Mouse (Mus musculus) liver, postnatal 0 days (tissue): ENCODE measurements around the gene Phlda1. TPM values are rescaled to one million over a fixed set of nuclear protein-coding genes. Genes with fewer than 3 reads are reported as not detected.

ENCODE experiments used
- ATAC-seq: fragments of 200-750 bp; cut with Nextera tagmentation; 2 replicates; pipeline ENCODE4 v1.8.0; 2017; ENCODE audit warnings: mild to moderate bottlenecking, moderate library complexity
- DNase-seq: peaks from one replicate; pipeline ENCODE4 v3.0.0-alpha.2; 2016
- H3K27ac ChIP-seq: fragments of 300-500 bp; sonication (generic); 2 replicates; pipeline ENCODE4 v1.5.1; 2014; ENCODE audit warnings: antibody characterized with exemption, moderate library complexity, mild to moderate bottlenecking, low read depth
- H3K27me3 ChIP-seq: fragments of 300-500 bp; sonication (generic); 2 replicates; pipeline ENCODE4 v1.6.1; 2014; ENCODE audit warnings: low read length, control low read depth, mixed read lengths; ENCODE audit not compliant: insufficient read depth
- H3K36me3 ChIP-seq: fragments of 300-500 bp; sonication (generic); replicated peaks from 2 replicates; pipeline ENCODE4 v1.6.1; 2014; ENCODE audit warnings: mild to moderate bottlenecking, control low read depth, low read length, moderate library complexity, mixed read lengths; ENCODE audit not compliant: insufficient read depth
- H3K4me1 ChIP-seq: fragments of 300-500 bp; sonication (generic); 2 replicates; pipeline ENCODE4 v1.6.1; 2014; ENCODE audit warnings: antibody characterized with exemption, mild to moderate bottlenecking, control low read depth; ENCODE audit not compliant: insufficient read depth
- H3K4me2 ChIP-seq: fragments of 300-500 bp; sonication (generic); 2 replicates; pipeline ENCODE4 v1.6.1; 2014; ENCODE audit warnings: low read depth, mild to moderate bottlenecking, low read length, moderate library complexity, mixed read lengths
- H3K4me3 ChIP-seq: fragments of 300-500 bp; sonication (generic); 2 replicates; pipeline ENCODE4 v1.5.1; 2014; ENCODE audit warnings: low read depth, low read length
- H3K9ac ChIP-seq: fragments of 300-500 bp; sonication (generic); replicated peaks from 2 replicates; pipeline ENCODE4 v1.6.1; 2014; ENCODE audit warnings: mild to moderate bottlenecking, moderate library complexity
- H3K9me3 ChIP-seq: fragments of 300-500 bp; sonication (generic); 2 replicates; pipeline ENCODE4 v1.6.1; 2016; ENCODE audit warnings: mild to moderate bottlenecking, control low read depth, low read length, mixed read lengths
- CTCF ChIP-seq: sonication (generic); IDR thresholded peaks from 2 replicates; pipeline ENCODE4 v1.5.1; 2016; ENCODE audit warnings: antibody characterized with exemption, low read depth
- EP300 ChIP-seq: IDR thresholded peaks from 2 replicates; pipeline ENCODE4 v1.6.1; 2016; ENCODE audit warnings: antibody characterized with exemption, low read depth, mild to moderate bottlenecking
- WGBS: fragments of 180-500 bp; shearing (Covaris S2); extraction: QIAGEN DNeasy Blood & Tissue Kit; methylation state at CpG from one replicate; pipeline ENCODE4 v1.1.7; 2014; ENCODE audit not compliant: insufficient replicate concordance; 5-methylcytosine and 5-hydroxymethylcytosine counted together
- polyA plus RNA-seq: library from polyadenylated mRNA; unstranded; fragments of >200 nt; fragmentation: Nextera tagmentation; extraction: Ambion mirVana; gene quantifications from 2 replicates; pipeline ENCODE4 v1.2.1, GENCODE M21; 2015

The Phlda1 gene
- polyA plus RNA-seq, 1 experiment from 2014 or later = 29.6 TPM

- Histone ChIP-seq H3K9me3 (no peaks in the 10 kb centered on the region), H3K4me3 (no peak overlapping the region), H3K27me3 (no peaks in the 10 kb centered on the region), H3K4me2 (no peak overlapping the region), H3K4me1 (peaks cover under 1% of the 10 kb centered on the region), H3K27ac (no peak overlapping the region), H3K36me3 (no peaks in the 10 kb centered on the region), H3K9ac (no peak overlapping the region)
- WGBS = 48% methylated on average over 2 of the region's 2 CpGs
- TF ChIP-seq CTCF (no peak), EP300 (no peak)
- ATAC-seq (no peak), DNase-seq (no peak)
These were observed 40.7 kb upstream of the Phlda1 start for GRCm38 (mm10) chr10:111465409-111465808.

GRCm38 (mm10) chr10:111471166-111471565, 34.9 kb upstream of the Phlda1 start:
- ATAC-seq = no peak
- 49% methylated on average over 9 of the region's 9 CpGs for WGBS
- DNase-seq = no peak
- Histone ChIP-seq H3K4me2 (no peak overlapping the region), H3K4me3 (no peak overlapping the region), H3K9me3 (no peaks in the 10 kb centered on the region), H3K27me3 (no peaks in the 10 kb centered on the region), H3K9ac (no peak overlapping the region), H3K4me1 (peaks cover 18% of the 10 kb centered on the region), H3K27ac (no peak overlapping the region), H3K36me3 (no peaks in the 10 kb centered on the region)
- TF ChIP-seq EP300 = no peak
- TF ChIP-seq CTCF = no peak

DNA sequence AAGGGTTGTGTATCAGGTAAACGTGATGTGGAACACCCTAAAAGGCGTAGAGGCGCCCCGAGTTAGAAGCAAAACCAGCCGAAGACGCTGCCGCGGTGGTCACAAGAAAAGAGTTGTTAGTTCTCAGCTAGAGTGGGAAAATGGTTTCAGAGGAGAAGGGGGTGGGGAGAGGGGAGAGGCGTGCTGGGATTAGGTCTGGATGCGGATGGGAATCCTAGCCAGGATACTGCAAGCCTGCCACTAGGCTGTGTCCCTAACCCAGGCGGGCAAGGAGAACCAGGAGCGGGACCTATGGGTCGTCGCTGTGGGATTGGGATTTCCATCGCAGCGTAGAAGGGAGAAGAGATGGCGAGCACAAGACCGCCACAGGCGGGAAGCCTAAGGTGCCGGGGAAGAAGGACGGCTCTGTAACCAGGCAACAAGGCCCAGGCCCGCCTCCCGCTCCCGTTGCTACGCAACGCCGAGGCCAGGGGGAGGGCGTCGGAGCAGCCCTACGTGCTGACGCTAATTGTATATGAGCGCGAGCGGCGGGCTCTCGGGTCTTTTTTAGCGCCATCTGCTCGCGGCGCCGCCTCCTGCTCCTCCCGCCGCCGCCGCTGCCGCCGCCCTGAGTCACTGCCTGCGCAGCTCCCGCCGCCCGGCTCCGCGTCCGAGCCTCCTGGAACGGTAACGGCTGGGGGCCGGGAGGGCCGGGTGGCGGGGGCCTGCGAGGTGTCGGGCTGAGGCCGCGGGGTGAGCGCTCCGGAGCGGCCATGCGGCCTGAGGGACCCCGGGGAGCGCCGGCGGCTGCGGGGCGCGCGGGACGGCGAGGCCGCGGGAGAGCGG, 33.2 kb upstream of the Phlda1 start, which contains the start of gene Nap1l1:
TSS of gene Nap1l1 (plus strand) at position 538 of the 825 bp plus-strand sequence.
- WGBS = 3% methylated on average over 67 of the region's 80 CpGs
- DNase-seq (peak; percentile 97), ATAC-seq (peak; percentile 98)
- Histone ChIP-seq H3K27ac (peak within 1 kb of the TSS; percentile 90), H3K4me3 (peak within 1 kb of the TSS; percentile 96), H3K4me1 (peaks cover 29% of the 10 kb centered on the region), H3K36me3 (no peaks in the 10 kb centered on the region), H3K4me2 (peak within 1 kb of the TSS; percentile 95), H3K27me3 (no peaks in the 10 kb centered on the region), H3K9ac (peak within 1 kb of the TSS; percentile 94), H3K9me3 (no peaks in the 10 kb centered on the region)
- TF ChIP-seq EP300 = no peak
- TF ChIP-seq CTCF = no peak; the same call in 1 of the 2 replicates

DNA sequence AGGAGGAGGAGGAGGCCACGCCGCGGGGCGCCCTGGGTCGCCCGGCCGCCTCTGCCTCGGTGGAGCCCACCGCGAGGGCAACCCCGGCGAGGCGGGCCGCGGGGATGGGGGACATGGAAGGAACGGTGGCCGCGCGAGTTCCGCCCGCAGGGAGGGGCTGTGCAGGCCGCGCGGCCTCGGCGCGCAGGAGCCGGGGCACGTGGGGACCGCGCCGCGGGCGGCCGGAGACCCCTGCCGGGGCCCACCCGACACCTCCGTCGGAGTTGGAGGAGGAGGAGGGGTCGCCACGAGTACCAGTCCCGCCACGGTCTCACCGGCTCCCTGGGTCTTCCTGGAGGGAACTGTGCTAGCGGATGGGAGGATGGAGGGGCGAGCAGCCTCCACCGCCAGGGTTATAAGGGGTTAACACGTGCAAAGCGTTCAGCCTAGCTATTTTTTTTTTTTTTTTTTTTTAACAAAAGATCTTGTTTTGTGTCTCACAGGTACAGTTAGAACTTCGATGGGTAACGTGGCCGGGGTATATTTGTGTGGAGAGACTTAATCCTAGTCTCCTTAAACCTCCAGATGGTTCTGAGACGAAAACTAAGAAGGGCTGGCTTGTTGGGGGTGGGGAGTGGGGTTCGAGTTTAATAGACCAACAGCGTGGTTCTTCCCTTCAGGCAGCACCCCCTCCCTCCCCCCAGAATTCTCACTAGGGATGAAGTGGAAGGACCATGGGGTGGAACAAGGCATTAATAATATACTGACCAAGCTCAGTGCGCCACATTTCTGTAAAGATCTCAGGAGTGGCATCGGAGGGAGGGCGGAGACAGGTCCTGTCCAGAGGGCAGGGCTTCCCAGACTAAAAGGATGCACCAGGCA, 32.3 kb upstream of the Phlda1 start:
- Histone ChIP-seq H3K4me1 (peaks cover 30% of the 10 kb centered on the region), H3K27ac (peak overlapping the region; percentile 90), H3K9ac (peak overlapping the region; percentile 94), H3K36me3 (no peaks in the 10 kb centered on the region), H3K4me3 (peak overlapping the region; percentile 96), H3K27me3 (no peaks in the 10 kb centered on the region), H3K9me3 (no peaks in the 10 kb centered on the region), H3K4me2 (peak overlapping the region; percentile 95)
- DNase-seq = peak; percentile 61
- peak; percentile 72 for ATAC-seq
- TF ChIP-seq CTCF (no peak), EP300 (no peak)
- under 1% methylated on average over 41 of the region's 58 CpGs for WGBS

GRCm38 (mm10) chr10:111476301-111476700, 29.8 kb upstream of the Phlda1 start:
- Histone ChIP-seq H3K4me3 (no peak overlapping the region), H3K9ac (no peak overlapping the region), H3K36me3 (peaks cover 1% of the 10 kb centered on the region), H3K4me2 (peak overlapping the region; percentile 19; the same call in 1 of the 2 replicates), H3K27me3 (no peaks in the 10 kb centered on the region), H3K4me1 (peaks cover 33% of the 10 kb centered on the region), H3K9me3 (no peaks in the 10 kb centered on the region), H3K27ac (no peak overlapping the region)
- DNase-seq (no peak), ATAC-seq (no peak)
- TF ChIP-seq EP300 = no peak
- TF ChIP-seq CTCF = no peak
- 72% methylated on average over 4 of the region's 4 CpGs for WGBS

DNA sequence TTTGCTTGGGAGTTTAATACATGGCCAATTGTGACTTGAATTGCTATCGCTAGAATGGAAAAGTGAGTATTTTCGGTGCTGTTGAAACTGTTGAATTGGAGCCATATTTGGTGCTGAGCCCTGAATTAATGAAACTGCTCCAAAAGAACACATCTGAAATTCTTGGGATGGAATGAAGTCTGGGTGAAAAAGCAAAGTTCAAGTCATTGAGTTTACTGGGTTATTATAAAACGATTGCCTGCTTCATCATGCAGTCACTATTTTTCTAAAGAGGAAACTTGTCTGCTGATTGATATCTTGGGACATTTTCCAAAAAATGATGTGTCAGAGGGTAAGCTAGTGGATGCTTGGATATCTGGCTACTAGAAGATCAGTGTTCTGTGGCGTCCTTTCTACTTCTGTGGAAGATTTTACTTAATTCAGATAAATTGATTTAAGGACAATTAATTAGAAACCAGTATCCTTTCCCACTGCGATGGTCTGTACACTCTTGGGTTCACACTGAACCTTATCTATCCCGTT, 29.0 kb upstream of the Phlda1 start:
- H3K9me3 ChIP-seq = no peaks in the 10 kb centered on the region
- peaks cover 35% of the 10 kb centered on the region for H3K4me1 ChIP-seq
- no peak for TF ChIP-seq EP300
- no peak for TF ChIP-seq CTCF
- no peak overlapping the region for H3K9ac ChIP-seq
- H3K27me3 ChIP-seq = no peaks in the 10 kb centered on the region
- H3K4me3 ChIP-seq = no peak overlapping the region
- DNase-seq (no peak), ATAC-seq (no peak)
- WGBS = 66% methylated on average over 6 of the region's 6 CpGs
- peaks cover 9% of the 10 kb centered on the region for H3K36me3 ChIP-seq
- no peak overlapping the region for H3K27ac ChIP-seq
- H3K4me2 ChIP-seq = no peak overlapping the region
